Mouse (Mus musculus) layer of hippocampus, postnatal 36 days (tissue): ENCODE measurements at regions not wholly inside any gene's neighbourhood (a gene's known extent, or its start where the extent isn't known, plus 50 kb on each side); places are given as distances from the start of the nearest gene placed in this dataset.
"Not testable (repeated sequence)": the region's sequence is repeated elsewhere in the genome, so short reads cannot be mapped to it uniquely, and the experiment has no call there.

Experiments
- DNase-seq, 2 experiments: peaks; one replicate each; pipeline ENCODE4 v3.0.0; 2022

GRCm38 (mm10) chr9:30662456-30662855 lies 235.5 kb downstream of the Snx19 start:
- no peak for DNase-seq

- DNase-seq = no peak
Measured at GRCm38 (mm10) chr9:30653961-30654360, 227.1 kb downstream of the Snx19 start.

GRCm38 (mm10) chr9:30653210-30653609 lies 226.3 kb downstream of the Snx19 start:
- DNase-seq = no peak

GRCm38 (mm10) chr9:30649392-30650054 lies 222.6 kb downstream of the Snx19 start:
- peak; percentile 41 to 50 for DNase-seq

GRCm38 (mm10) chr9:30633741-30634470 lies 207.0 kb downstream of the Snx19 start:
- DNase-seq = no peak

GRCm38 (mm10) chr9:30632164-30633146 lies 205.5 kb downstream of the Snx19 start:
- DNase-seq = no peak

- DNase-seq = no peak
Measured at GRCm38 (mm10) chr9:30625635-30626034, 198.7 kb downstream of the Snx19 start.

- DNase-seq = no peak
Measured at GRCm38 (mm10) chr9:30625090-30625489, 198.2 kb downstream of the Snx19 start.

- DNase-seq = peak in 1 of 2 experiments; percentile 11
Measured at GRCm38 (mm10) chr9:30624481-30624880, 197.6 kb downstream of the Snx19 start.

GRCm38 (mm10) chr9:30619325-30619724 lies 192.4 kb downstream of the Snx19 start:
- DNase-seq = no peak

GRCm38 (mm10) chr9:30618181-30618580 lies 191.3 kb downstream of the Snx19 start:
- DNase-seq = no peak

- DNase-seq = peak in 1 of 2 experiments; percentile 8
Measured at GRCm38 (mm10) chr9:30613715-30614114, 186.8 kb downstream of the Snx19 start.

GRCm38 (mm10) chr9:30613003-30613552 lies 186.2 kb downstream of the Snx19 start:
- DNase-seq = no peak

- no peak for DNase-seq
Measured at GRCm38 (mm10) chr9:30610328-30610727, 183.4 kb downstream of the Snx19 start.

GRCm38 (mm10) chr9:30599756-30600155 lies 172.8 kb downstream of the Snx19 start:
- DNase-seq = no peak

GRCm38 (mm10) chr9:30597691-30598090 lies 170.8 kb downstream of the Snx19 start:
- DNase-seq = no peak

- not testable (repeated sequence) for DNase-seq
Measured at GRCm38 (mm10) chr9:30597092-30597491, 170.2 kb downstream of the Snx19 start.

GRCm38 (mm10) chr9:30592601-30593000 lies 165.7 kb downstream of the Snx19 start:
- no peak for DNase-seq

- DNase-seq = no peak
Measured at GRCm38 (mm10) chr9:30591246-30591645, 164.3 kb downstream of the Snx19 start.

GRCm38 (mm10) chr9:30590661-30591179 lies 163.8 kb downstream of the Snx19 start:
- no peak for DNase-seq

- no peak for DNase-seq
Measured at GRCm38 (mm10) chr9:30581271-30581821, 154.4 kb downstream of the Snx19 start.

GRCm38 (mm10) chr9:30580500-30580899 lies 153.6 kb downstream of the Snx19 start:
- no peak for DNase-seq
